Mouse (Mus musculus) lung, postnatal 4 days (tissue): ENCODE data around the gene Ttc33.

Experiments used
- DNase-seq, 2 experiments: peaks; one replicate each; pipeline ENCODE4 v3.0.0; 2021

Ttc33 gene

GRCm38 (mm10) chr15:5242241-5243035 is 57.1 kb downstream of the Ttc33 start:
- DNase-seq = peak; percentile 28 to 42

- DNase-seq = peak; percentile 31 to 36
Observed at GRCm38 (mm10) chr15:5243036-5243958, 58.0 kb downstream of the Ttc33 start.

- DNase-seq = peak; percentile 91 to 94
Observed at GRCm38 (mm10) chr15:5243959-5244905, 58.9 kb downstream of the Ttc33 start, which contains the start of gene Ptger4. Ptger4 (minus strand) TSS chr15:5244187.

GRCm38 (mm10) chr15:5250182-5250581 is 64.9 kb downstream of the Ttc33 start:
- no peak for DNase-seq

- DNase-seq = no peak
Observed at GRCm38 (mm10) chr15:5260183-5260582, 74.9 kb downstream of the Ttc33 start.

- no peak for DNase-seq
Observed at GRCm38 (mm10) chr15:5261004-5261403, 75.7 kb downstream of the Ttc33 start.

GRCm38 (mm10) chr15:5262095-5262667 is 76.9 kb downstream of the Ttc33 start:
- DNase-seq = no peak

- no peak for DNase-seq
Observed at GRCm38 (mm10) chr15:5262874-5263504, 77.7 kb downstream of the Ttc33 start.

GRCm38 (mm10) chr15:5266095-5266494 is 80.8 kb downstream of the Ttc33 start:
- no peak for DNase-seq
